Mouse (Mus musculus) c-Kit-positive CD71-negative TER-119-negative erythroid progenitor cells, embryonic 14.5 days (primary cell): ENCODE measurements around the gene Tmem54.
A peak's percentile ranks its signal among the peaks of the same experiment; 100 is the strongest.

Source experiments
- DNase-seq: peaks from one replicate; pipeline ENCODE4 v3.0.0-alpha.2; 2013; ENCODE audit warnings: low read depth

Gene Tmem54

DNA sequence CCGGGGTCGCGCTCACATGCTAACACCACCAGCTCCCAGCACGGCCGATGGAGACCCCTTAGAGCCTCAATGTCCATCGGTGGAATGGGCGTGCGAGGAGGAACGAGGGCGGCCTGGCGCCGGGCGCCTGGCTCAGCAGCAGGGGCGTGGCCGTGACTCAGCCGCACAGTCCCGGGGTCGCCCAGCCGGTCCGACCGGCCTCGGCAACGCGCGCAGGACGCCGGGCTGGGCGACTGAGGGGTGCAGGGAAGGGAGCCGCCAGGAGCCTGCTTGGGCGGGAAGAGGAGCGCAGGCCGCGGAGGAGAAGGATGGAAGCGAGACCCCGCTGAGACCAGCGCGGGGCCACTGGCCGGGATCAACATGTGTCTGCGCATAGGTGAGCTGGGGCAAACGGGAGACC, at the start of gene Tmem54:
Gene Tmem54 (plus strand): TSS at position 193 of the 400 bp plus-strand sequence.
- no peak for DNase-seq

DNA sequence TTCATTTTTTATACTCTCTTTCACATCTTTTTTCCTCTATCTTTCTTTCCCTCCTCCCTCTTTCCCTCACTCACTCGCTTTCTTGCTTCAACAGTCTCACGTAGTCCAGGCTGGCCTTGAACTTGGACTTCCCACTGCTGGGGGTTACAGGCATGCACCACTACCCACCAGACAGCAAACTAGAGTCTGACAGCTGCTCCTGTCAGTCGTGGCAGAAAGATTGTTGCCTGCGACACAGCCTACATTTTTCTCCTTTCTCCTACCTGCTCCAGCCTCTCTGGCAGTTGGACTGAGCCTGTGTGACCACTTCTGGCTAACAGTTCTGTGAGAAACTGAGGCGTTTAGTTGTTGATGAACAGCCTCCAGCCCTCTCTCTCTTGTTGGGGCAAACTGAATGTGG, 49.8 kb upstream of the Tmem54 start:
- DNase-seq, result no peak

DNA sequence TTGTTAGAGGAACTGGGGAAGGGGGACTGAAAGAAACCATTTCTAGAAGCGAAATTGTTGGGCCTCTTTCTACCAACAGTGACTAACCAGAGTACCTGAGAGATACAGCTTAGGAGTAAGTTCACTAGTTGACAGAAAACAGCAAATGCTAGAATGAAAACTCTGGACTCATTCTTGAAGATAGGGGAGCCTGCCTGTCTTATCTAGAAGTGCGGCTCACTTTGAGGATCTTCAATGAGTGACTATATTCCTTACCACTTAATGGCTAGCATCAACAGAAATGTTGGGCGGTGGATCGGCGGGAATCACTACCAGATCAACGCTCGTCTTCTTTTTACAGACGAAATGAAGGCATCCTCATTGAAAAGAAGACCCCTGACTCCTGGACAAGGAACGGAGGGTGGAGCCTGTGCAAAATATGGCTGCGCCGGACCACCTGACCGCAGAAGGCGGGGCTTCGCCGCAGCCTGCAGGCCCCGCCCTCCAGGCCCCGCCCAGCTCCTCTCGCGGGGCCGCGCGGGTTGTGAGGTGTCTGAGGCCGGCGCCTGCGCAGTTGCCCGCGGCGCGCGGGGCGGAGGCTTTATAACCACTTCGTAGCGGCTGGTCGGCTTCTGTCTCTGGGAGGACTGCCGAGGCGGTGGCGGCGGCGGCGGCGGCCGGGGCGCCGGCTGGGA, 47.7 kb upstream of the Tmem54 start:
- DNase-seq, result peak; percentile 88

DNA sequence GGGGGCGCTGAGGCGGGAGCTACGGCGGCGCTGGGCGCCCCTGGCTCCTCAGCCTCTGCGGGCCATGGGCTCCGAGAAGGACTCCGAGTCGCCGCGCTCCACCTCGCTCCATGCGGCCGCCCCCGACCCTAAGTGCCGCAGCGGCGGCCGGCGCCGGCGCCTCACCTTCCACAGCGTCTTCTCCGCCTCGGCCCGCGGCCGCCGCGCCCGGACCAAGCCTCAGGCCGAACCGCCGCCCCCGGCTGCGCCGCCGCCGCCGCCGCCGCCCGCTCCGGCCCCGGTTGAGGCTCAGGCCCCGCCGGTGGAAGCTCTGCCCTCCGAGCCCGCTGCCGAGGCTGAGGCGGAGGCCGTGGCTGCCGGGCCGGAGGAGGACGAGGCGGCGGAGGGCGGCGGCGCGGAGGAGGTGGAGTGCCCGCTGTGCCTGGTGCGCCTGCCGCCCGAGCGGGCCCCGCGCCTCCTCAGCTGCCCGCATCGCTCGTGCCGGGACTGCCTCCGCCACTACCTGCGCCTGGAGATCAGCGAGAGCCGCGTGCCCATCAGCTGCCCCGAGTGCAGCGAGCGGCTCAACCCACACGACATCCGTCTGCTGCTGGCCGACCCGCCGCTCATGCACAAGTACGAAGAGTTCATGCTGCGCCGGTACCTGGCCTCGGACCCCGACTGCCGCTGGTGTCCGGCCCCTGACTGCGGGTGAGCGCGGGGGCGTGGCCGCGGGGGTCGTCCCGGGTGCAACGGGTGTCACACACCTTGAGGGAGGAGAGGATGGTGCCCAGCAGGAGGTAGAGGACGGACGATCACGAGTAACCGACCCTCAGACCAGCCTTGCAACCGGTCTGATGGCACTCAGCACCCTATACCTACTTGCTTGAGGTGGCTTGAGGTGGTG, 46.9 kb upstream of the Tmem54 start, which contains the start of gene Rnf19b:
Gene Rnf19b (plus strand): TSS at position 65 of the 886 bp plus-strand sequence.
- DNase-seq, result no peak

DNA sequence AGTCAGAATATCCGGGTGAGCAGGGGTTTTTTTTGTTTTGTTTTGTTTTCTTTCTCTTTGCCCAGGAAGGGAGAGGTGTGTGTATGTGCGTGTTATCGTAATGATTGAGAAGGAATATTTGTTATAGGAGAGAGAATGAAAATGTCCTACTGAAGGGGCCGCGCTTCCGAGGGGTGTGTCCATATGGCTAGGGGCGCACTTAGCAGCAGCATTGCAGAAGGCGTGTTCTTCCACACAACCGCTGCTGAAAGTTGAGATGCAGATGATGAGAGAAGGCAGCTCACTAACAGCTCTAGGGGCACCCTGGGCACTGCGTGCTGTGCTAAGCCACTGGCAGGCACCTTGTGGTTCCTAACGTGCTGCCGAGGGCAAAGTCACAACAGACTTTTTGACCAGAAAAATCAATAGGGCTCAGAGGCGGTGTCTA, 46.2 kb upstream of the Tmem54 start:
- DNase-seq, result no peak

DNA sequence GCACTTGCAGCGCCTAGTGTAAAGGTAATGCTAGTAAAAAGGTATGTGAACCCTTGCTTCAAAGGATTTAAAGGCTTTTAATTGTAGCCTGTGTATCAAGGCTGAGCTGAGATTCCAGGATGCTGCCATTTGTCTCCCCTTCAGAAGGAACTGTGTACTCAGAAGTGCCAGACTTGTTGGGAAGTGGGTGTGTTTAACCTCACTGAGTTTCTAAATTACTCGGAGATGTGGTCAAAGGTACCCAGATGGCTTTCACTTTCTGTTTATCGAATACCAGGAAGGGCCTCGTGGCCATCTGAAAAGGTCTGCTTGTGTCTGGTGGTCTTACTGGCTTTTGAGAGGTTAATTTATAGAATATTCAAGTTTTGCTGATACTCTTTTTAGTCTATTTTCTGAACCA, 45.4 kb upstream of the Tmem54 start:
- DNase-seq, result no peak

DNA sequence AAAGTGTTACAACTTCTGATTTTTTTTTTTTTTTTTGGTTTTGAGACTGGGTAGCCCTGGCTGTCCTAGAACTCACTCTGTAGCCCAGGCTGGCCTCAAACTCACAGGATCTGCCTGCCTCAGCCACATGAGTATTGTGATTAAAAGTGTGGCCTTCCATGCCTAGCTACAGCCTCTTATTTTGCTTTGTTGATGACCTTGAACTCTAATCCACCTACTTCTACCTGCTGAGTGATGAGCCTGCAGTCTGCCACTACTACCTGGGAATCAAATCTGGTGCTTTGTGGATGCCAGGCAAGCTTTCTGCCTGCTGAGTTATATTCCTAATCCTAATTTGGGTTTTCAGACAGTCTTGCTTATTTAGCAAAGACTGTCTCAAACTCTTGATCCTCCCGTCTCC, 43.9 kb upstream of the Tmem54 start:
- DNase-seq, result no peak

DNA sequence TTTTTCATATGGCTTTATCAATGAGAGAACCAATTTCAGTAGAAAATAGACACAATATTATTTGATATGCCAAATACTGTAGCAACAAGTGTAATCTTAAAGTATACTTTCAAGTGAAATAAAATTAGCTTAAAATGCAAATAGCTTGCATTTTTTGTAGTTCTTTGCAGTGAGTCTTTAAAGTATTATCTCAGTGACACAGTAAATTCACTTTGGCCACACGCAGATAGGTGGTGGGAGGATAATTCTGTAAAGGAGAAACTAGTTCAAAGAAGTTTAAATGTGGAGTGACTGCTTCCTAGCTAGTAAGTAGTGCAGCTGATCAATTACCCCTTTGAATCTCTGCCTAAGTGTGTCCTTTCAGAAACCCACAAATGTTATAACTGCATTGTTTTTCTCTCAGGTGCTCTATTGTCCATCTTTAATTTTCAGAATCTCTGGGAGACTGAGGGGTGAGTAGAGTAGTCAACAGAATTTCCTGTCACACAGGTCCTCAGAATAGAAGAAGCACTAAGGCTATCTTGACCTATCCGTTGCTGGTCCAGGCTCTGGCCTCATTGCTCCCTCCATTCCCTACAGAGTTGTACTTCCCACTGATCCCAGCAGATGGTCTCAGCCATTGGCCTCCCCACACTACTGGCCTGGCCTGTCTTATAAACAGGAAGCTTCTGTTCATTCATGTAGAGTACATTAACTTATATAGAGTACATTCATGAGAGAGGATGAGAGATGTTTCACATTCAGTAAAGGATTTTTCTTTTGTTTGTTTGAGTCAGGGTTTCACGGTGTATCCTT, 42.9 kb upstream of the Tmem54 start:
- no peak for DNase-seq

DNA sequence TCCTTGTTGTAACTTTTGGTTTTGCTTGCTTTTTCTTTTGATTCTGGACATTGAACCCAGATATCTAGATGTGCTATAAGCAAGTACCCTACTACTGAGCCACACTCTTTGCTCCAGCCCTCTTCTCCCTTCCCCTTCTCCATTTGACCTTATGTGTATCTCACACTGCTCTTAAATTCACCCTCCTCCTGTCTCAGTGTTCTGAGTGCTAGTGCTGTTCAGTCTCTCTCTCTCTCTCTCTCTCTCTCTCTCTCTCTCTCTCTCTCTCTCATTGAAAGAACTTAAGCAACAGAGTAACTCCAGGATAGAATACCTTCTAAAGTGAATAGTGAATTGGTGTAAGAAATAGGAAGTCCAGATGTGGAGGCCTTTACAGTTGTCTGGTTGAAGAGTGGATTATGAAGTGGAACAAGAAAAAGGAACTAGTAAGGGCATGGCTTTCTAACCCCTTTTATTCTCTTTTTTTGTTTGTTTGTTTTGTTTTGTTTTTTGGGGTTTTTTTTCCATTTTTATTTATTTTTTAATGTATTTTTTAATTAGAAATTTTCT, 39.6 kb upstream of the Tmem54 start:
- no peak for DNase-seq

DNA sequence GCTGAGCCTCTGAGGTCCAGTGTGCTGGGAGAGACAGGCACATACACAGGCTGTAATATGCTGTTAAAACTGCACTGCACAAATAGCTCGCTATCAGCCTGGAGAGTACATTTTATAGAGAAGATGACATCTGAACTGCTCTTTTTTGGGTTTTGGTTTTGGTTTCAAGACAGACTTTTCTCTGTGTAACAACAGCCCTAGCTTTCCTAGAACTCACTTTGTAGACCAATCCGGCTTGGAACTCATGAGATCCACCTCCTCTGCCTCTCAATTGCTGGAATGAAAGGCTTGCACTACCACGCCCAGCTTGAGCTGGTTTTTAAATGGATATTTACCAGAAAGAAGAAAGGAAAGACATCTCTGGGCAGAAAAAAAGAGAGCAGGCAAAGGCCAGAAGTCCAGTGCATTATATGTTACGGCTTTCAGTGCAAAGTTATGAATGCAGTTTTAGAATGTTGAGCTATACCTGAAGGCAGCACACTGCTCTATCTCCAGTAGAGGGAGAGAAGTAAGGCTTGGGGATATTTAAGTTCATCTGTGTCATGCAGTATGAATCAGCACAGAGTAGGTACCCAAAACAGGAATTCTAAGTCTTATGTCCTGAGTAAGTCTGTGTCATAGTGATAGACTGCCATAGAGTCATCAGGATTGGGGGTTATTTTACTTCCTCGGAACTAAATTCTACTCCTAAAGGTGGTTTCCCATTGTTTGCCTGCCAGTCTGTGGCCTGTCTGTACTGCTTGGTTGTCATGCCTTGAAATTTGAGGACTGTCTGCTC, 37.5 kb upstream of the Tmem54 start:
- no peak for DNase-seq

DNA sequence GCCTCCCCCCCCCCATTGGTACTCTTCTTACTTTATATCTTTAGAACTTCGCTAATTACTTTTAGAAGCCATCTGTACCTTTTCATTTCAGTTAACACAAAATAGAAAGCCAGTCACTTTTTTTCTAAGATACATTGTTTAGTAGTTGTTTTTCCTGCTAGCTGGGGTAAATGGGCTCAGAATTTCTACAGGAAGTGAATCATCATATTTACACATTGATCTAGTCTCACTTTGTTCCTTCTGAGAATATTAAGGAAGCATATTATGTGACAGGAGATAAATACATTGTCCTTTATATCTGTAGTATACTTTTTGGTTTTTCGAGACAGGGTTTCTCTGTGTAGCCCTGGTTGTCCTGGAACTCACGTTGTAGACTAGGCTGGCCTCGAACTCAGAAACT, 36.5 kb upstream of the Tmem54 start:
- DNase-seq, result no peak

DNA sequence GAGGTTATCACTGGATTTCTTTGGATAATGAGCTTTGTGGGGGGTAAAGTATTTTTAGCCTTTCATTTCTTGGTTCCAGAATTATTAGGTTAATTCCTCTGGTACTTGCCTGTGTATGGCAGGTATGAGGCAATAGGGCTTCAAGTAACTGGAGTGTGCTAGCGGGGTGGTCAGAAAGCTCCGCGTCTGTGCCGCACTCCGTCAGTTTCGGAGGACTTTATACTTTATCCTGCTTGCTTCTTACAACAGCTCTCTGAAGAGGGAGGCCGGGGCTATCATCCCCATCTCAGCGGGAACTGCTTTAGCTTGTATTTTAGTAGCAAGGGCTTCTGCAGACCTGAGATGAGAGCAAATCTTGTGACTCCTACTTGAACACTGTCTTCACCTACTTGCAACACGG, 26.2 kb upstream of the Tmem54 start:
- DNase-seq, result no peak

DNA sequence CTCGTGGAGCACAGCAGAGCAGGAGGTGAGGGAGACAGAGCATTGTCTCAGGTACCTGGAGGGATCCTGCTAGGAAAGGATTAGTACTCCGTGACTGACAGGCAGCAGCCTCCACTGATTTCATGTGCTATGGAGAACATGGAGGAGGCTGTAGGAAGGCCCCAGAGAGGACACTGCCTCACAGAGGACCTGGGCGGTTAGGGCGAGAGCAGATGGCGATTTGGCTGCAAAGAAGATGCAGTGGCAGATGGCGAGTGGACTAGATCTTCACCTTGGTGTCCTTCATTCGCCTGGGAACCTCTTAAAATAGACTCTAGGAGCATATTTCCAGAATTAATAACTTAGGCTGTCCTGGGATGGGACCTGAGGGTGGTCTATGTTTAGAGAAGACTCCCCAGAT, 24.3 kb upstream of the Tmem54 start:
- no peak for DNase-seq

DNA sequence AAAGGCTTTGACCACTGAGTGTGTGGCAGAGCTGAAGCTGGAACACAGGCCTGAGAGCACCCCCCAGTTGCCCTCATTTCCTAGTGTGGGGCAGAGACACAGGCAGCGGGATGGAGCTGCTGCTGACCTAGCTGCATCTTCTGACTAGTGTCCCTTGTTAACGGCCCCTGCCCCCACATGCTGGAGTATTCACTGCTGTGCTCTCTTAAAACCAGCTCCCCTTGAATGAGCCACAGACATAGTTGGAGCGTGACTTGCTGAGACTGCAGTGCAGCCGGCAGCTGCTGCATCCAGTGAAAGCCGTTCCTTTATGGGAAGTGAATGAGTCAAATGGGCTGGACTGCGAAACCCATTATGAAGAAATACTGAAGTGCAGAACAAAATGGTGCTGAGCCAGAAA, 23.8 kb upstream of the Tmem54 start:
- DNase-seq, result no peak

DNA sequence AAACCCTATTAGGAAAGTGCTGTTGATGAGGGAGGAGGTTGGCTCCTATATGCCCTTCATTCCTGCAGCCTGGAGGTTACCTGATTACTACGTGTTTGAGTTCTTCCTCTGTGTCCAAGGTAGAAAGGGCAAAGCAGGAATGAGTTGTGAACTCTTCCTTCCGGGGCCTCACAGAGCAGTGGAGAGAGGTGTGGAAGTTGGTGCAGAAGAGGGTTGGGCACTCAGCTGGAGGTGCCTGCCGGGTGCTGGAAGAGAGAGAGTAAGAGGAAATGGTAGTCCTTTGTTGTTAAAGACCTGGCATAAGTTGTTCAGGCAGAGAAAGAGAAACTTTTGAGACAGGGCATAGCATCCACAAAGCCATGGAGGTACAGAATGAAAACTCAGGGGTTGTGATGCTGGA, 23.4 kb upstream of the Tmem54 start:
- no peak for DNase-seq

DNA sequence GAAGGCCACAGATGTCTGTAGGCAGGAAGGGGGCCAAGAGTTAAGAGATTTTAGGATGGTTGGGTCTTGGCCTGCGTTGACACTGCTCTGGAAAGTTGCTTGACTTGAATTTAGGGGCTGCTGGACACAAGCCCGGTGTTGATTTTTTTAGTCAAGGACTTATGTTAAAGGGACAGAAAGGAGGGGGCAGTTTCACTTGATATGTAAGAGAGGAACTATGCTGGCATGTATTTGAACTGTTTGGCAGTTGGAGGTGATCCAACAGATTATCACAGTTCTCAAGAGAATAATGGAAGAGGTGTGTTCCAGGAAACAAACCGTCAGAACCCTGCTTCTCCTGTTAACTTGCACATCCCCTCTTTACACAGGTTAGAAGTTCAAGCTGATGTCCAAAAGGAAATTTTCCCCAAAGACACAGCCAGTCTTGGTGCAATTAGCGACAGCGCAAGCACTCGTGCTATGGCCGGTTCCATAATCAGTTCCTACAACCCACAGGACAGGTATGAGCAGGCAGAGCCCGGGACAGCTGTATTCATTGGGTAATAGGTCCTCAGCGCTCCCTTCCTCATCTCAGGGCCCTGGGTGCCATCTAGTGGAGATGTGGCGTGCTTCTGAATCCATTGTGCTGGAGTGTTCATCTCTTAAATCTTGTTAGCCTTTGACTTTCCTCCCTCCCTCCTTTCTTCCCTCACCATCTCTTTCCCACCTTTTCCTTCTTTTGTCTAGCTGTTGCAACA, 22.8 kb upstream of the Tmem54 start:
- peak; percentile 64 for DNase-seq

DNA sequence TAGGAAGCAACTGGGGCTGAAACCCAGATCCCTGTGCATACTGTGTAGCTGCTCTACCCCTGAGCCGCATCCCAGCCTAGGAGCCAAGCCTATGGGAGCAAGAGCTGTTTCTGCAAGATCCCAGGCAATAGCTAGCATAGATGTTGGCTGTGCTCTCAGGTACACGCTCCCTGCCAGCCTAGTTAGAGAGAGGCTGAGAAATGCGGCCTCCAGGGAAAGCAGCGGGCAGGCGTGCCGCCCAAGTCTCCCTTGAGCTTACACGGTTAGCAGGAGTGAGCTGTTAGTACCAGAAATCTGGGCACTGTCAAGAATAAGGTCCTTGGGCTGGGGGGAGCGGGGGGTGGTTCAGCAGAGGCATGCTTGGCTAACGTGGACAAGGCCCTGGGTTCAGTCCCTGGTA, 20.5 kb upstream of the Tmem54 start:
- DNase-seq, result no peak

DNA sequence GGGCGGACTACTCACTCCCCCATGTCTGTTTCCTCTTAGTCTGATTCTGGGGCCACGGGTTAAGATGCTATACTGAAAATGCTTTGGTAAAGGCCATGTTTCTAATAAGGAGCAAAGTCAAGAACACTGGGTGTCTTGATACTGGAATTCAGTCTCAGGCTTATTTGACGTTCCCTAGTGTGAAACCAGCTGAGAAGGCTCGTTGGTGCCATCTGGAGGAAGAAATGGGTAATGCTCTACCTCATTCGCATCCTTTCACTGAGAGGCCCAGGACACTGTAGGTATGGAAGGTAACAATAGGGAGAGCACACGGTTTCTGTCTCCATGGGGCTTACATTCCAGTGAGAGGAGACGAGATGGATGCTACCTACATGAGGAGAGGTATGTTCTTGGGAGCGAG, 19.3 kb upstream of the Tmem54 start:
- DNase-seq, result peak; percentile 74

DNA sequence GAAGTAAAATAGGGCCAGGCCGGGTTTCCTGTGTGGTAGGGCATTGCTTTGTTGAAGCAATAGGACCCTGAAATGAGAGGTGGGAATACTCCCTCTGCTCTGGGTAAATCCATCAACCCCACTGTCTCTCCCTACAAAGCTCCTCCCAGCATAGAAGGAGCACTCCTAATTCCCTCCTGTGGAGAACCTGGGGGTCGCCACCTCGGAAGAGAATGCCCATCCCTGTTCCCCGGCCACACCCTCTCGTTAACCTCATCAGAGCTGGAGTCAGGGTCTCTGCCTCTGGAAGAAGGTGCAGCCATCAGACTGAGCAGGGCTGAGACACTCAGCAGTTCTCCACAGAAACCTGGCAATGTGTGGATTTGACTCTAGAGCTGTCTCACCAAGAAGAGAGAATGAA, 17.5 kb upstream of the Tmem54 start:
- DNase-seq, result no peak

DNA sequence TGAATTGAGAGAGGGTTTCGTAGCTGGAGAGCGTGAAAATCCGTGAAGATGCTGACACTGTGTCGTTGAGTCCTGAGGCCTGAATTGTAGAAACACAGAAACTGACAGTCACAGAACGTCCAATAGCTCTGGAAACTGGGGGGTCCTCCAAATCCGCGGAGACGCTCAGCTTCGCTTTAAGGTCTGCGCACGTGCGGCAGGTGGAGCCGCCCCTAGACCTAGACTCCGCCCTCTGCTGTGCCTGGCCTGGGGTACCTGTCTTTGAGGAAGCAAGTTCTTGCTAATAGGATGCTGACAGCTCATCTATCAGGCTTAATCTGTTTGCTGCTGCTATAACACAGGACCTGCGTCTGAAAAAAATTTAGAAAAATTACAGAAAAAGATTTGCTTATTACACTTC, 10.1 kb upstream of the Tmem54 start:
- DNase-seq, result no peak

DNA sequence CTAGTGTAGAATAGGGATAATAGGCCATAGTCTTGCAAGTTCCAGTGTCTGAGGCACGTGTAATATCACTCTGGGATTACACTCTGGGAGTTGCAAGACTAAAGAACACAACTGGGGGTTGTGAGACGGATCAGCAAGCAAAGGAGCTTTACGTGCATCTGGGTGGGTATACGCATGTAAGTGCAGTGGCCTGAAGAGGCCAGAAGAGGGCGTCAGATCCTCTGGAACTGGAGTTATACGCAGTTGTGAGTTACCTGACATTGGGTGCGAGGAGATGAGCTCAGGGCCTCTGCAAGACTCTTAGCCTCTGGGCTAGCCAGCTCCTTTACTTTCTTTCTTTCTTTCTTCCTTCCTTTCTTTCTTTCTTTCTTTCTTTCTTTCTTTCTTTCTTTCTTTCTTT, 8.3 kb upstream of the Tmem54 start:
- DNase-seq, result no peak
